Mouse (Mus musculus) regulatory T cell (primary cell): ENCODE measurements around the gene Sppl2b.

Experiments
- in situ Hi-C: fragments of 300-600 bp; cut with MboI, MseI; formaldehyde crosslinking; loops from one replicate; pipeline ENCODE4 v1.15.1; 2025; ENCODE audit warnings: high pct_unique_total_duplicates

The Sppl2b gene

DNA sequence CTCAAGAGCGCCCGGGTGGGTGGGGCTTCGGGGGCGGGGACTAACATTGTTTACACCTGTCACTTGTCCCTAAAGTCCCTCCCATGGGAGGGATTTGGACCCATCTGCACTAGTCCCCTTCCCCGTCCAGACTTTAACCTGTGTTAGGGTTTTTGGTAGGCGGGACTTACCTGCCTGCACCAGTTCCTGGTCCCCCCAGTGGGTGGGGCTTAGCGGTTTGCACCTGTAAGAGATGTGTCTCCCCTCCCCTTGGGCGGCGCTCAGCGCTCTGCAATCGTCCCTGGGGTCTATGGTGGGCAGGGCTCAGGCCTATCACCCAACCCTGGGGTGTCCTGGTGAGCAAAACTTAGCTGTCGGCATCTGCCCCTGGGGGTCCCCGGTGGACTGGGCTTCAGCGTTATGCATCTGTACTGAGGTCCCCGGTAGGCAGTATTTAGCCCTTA is 62.3 kb downstream of the Sppl2b start:
- in situ Hi-C loops = no loop called here

DNA sequence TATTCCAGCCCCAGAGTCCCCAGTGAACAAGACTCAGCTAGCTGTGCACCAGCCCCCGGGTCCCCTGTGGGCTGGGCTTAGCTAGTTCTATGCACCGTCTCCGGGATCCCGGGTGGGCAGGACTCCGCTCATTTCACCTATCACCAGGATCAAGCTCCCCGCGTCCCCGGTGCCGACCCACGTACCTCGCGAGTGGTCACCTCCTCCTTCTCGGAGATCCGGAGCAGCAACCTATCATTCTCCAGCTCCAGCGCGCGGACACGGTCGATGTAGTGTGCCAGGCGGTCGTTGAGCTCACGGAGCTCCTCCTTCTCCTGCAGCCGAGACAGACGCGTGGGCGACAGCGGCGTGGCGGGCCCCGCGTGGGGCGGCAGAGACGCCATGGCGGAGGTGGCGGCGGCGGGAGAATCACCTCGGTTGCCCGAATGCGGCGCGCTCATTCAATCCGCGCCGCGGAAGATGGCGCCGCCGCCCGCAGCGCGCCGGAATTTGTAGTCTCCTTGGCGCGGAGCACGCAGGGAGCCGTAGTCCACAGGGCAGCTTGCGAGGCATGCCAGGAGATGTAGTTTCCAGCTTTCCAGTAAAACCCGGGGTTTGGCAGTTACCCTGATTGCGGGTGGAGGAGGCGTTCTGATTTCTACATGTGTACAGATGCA is 62.8 kb downstream of the Sppl2b start, which contains the start of gene Lmnb2:
Gene Lmnb2, minus strand, starts transcription at position 467 of the 656 bp plus-strand sequence.
- in situ Hi-C loops = no loop called here
